Mouse (Mus musculus) stomach, postnatal 0 days (tissue): ENCODE measurements around the gene Gm20695.

ENCODE experiments used
- CTCF ChIP-seq: IDR thresholded peaks from 2 replicates; pipeline ENCODE4 v1.5.1; 2016; ENCODE audit warnings: antibody characterized with exemption, low read depth, mild to moderate bottlenecking, moderate library complexity
- EP300 ChIP-seq: optimal IDR thresholded peaks from 2 replicates; pipeline ENCODE3; 2016; ENCODE audit warnings: antibody characterized with exemption

- TF ChIP-seq CTCF (no peak), EP300 (no peak)
Measured at GRCm38 (mm10) chr16:3876346-3876745, 8.1 kb upstream of the Gm20695 start.
